Mouse (Mus musculus): ENCODE results near the gene Nat9. TPM values are rescaled to one million over a fixed set of nuclear protein-coding genes. Genes with fewer than 3 reads are reported as not detected.

The Nat9 gene
- polyA plus RNA-seq (2014; fragmentation: Nextera tagmentation; extraction: Ambion mirVana): 19.5 and 20.1 TPM in 2 replicates

GRCm38 (mm10) chr11:115187693-115188092 lies at the start of gene Nat9:
Gene Nat9 (minus strand): TSS chr11:115187859.
- H3K4me3 ChIP-seq (ENCODE audit: low read depth, low read length): peak within 1 kb of the TSS; percentile 58
- no peaks in the 10 kb centered on the region for H3K27me3 ChIP-seq (ENCODE audit: control insufficient read depth, insufficient read depth, low read length)
- H3K27ac ChIP-seq (ENCODE audit: low read depth, low read length): peak within 1 kb of the TSS; percentile 51; the same call in 1 of the 2 replicates
- no peaks in the 10 kb centered on the region for H3K36me3 ChIP-seq (ENCODE audit: control insufficient read depth, insufficient read depth, low read length)
- no peaks in the 10 kb centered on the region for H3K9me3 ChIP-seq (ENCODE audit: control insufficient read depth, low read length)
- H3K9ac ChIP-seq (ENCODE audit: low read depth, low read length): peak within 1 kb of the TSS; percentile 66
- ATAC-seq (ENCODE audit: low FRiP score) (no peak; the same call in 1 of the 2 replicates), DNase-seq (ENCODE audit: low spot score) (no peak)
- peaks cover 5% of the 10 kb centered on the region for H3K4me1 ChIP-seq (replicated peaks; ENCODE audit: control insufficient read depth, insufficient read depth, low read length)
- H3K4me2 ChIP-seq (replicated peaks; ENCODE audit: low read depth, low read length): peak within 1 kb of the TSS; percentile 80
- 12% methylated on average over 12 of the region's 12 CpGs for WGBS

DNA sequence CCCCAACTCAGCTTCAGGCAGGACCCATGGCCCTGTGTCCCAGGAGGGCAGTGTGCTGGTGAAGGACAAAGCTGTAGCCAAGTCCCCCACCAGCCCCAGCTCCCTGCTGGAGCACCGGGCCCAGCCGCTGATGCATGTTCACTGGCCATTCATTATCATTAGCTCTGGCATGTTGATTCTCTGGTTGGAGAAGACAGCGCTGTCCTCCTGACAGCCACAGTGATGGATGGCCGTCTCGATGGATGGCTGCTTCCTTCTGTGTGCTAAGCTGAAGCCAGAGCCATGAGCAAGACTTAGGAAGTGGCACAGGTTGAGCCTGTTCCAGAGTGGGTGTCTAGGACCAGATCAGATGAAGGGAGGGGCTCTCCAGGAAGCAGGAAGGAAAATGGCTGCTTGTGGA lies 48.9 kb upstream of the Nat9 start:
- no peak for DNase-seq (ENCODE audit: low spot score)
- peak; percentile 61 for ATAC-seq (ENCODE audit: low FRiP score)
- H3K4me3 ChIP-seq (ENCODE audit: low read depth, low read length): no peak overlapping the region
- no peaks in the 10 kb centered on the region for H3K36me3 ChIP-seq (ENCODE audit: control insufficient read depth, insufficient read depth, low read length)
- WGBS: 30% methylated on average over 5 of the region's 5 CpGs
- peak overlapping the region; percentile 47 for H3K27ac ChIP-seq (ENCODE audit: low read depth, low read length)
- H3K4me1 ChIP-seq (replicated peaks; ENCODE audit: control insufficient read depth, insufficient read depth, low read length): peaks cover 29% of the 10 kb centered on the region
- H3K9ac ChIP-seq (ENCODE audit: low read depth, low read length): no peak overlapping the region
- no peak overlapping the region for H3K4me2 ChIP-seq (replicated peaks; ENCODE audit: low read depth, low read length)
- H3K9me3 ChIP-seq (ENCODE audit: control insufficient read depth, low read length): no peaks in the 10 kb centered on the region
- H3K27me3 ChIP-seq (ENCODE audit: control insufficient read depth, insufficient read depth, low read length): no peaks in the 10 kb centered on the region

GRCm38 (mm10) chr11:115234320-115235044 lies 46.8 kb upstream of the Nat9 start:
- no peak for DNase-seq (ENCODE audit: low spot score)
- Histone ChIP-seq H3K4me1 (replicated peaks; ENCODE audit: control insufficient read depth, insufficient read depth, low read length) (peaks cover 27% of the 10 kb centered on the region), H3K9me3 (ENCODE audit: control insufficient read depth, low read length) (no peaks in the 10 kb centered on the region)

GRCm38 (mm10) chr11:115233526-115234290 lies 46.0 kb upstream of the Nat9 start:
- H3K9me3 ChIP-seq (ENCODE audit: control insufficient read depth, low read length): no peaks in the 10 kb centered on the region
- no peak overlapping the region for H3K4me2 ChIP-seq (replicated peaks; ENCODE audit: low read depth, low read length)
- DNase-seq (ENCODE audit: low spot score) (peak; percentile 57), ATAC-seq (ENCODE audit: low FRiP score) (peak; percentile 61)
- H3K27me3 ChIP-seq (ENCODE audit: control insufficient read depth, insufficient read depth, low read length): no peaks in the 10 kb centered on the region
- no peak overlapping the region for H3K9ac ChIP-seq (ENCODE audit: low read depth, low read length)
- 35% methylated on average over 20 of the region's 20 CpGs for WGBS
- no peaks in the 10 kb centered on the region for H3K36me3 ChIP-seq (ENCODE audit: control insufficient read depth, insufficient read depth, low read length)
- peak overlapping the region; percentile 12 for H3K27ac ChIP-seq (ENCODE audit: low read depth, low read length)
- H3K4me1 ChIP-seq (replicated peaks; ENCODE audit: control insufficient read depth, insufficient read depth, low read length): peaks cover 27% of the 10 kb centered on the region
- H3K4me3 ChIP-seq (ENCODE audit: low read depth, low read length): no peak overlapping the region

More at GRCm38 (mm10) chr11:115234320-115235044, 46.8 kb upstream of the Nat9 start:
- H3K36me3 ChIP-seq (ENCODE audit: control insufficient read depth, insufficient read depth, low read length): no peaks in the 10 kb centered on the region
- whole genome bisulfite sequencing: 71% methylated on average over 15 of the region's 15 CpGs
- ATAC-seq (ENCODE audit: low FRiP score): peak; percentile 3; the same call in 1 of the 2 replicates
- H3K9ac ChIP-seq (ENCODE audit: low read depth, low read length): no peak overlapping the region
- no peaks in the 10 kb centered on the region for H3K27me3 ChIP-seq (ENCODE audit: control insufficient read depth, insufficient read depth, low read length)
- H3K4me3 ChIP-seq (ENCODE audit: low read depth, low read length): no peak overlapping the region
- peak overlapping the region; percentile 12; the same call in 1 of the 2 replicates for H3K27ac ChIP-seq (ENCODE audit: low read depth, low read length)
- peak overlapping the region; percentile 11; the same call in 1 of the 2 replicates for H3K4me2 ChIP-seq (replicated peaks; ENCODE audit: low read depth, low read length)

- Histone ChIP-seq H3K4me1 (replicated peaks; ENCODE audit: control insufficient read depth, insufficient read depth, low read length) (peaks cover 30% of the 10 kb centered on the region), H3K27me3 (ENCODE audit: control insufficient read depth, insufficient read depth, low read length) (no peaks in the 10 kb centered on the region), H3K4me2 (replicated peaks; ENCODE audit: low read depth, low read length) (no peak overlapping the region), H3K27ac (ENCODE audit: low read depth, low read length) (no peak overlapping the region), H3K9me3 (ENCODE audit: control insufficient read depth, low read length) (no peaks in the 10 kb centered on the region), H3K9ac (ENCODE audit: low read depth, low read length) (no peak overlapping the region), H3K36me3 (ENCODE audit: control insufficient read depth, insufficient read depth, low read length) (no peaks in the 10 kb centered on the region), H3K4me3 (ENCODE audit: low read depth, low read length) (no peak overlapping the region)
- DNase-seq (ENCODE audit: low spot score) (no peak), ATAC-seq (ENCODE audit: low FRiP score) (no peak)
- WGBS: 80% methylated on average over 5 of the region's 5 CpGs
These were observed 45.2 kb upstream of the Nat9 start for GRCm38 (mm10) chr11:115232889-115233288.

- no peak overlapping the region for H3K4me3 ChIP-seq (ENCODE audit: low read depth, low read length)
- H3K27ac ChIP-seq (ENCODE audit: low read depth, low read length): no peak overlapping the region
- no peak for DNase-seq (ENCODE audit: low spot score)
- H3K36me3 ChIP-seq (ENCODE audit: control insufficient read depth, insufficient read depth, low read length): no peaks in the 10 kb centered on the region
- H3K9me3 ChIP-seq (ENCODE audit: control insufficient read depth, low read length): no peaks in the 10 kb centered on the region
- no peak overlapping the region for H3K4me2 ChIP-seq (replicated peaks; ENCODE audit: low read depth, low read length)
- WGBS: 36% methylated on average over 9 of the region's 9 CpGs
- H3K4me1 ChIP-seq (replicated peaks; ENCODE audit: control insufficient read depth, insufficient read depth, low read length): peaks cover 38% of the 10 kb centered on the region
- H3K9ac ChIP-seq (ENCODE audit: low read depth, low read length): no peak overlapping the region; the same call in 1 of the 2 replicates
- no peak for ATAC-seq (ENCODE audit: low FRiP score)
- H3K27me3 ChIP-seq (ENCODE audit: control insufficient read depth, insufficient read depth, low read length): no peaks in the 10 kb centered on the region
These were observed 44.3 kb upstream of the Nat9 start for GRCm38 (mm10) chr11:115231924-115232323.

GRCm38 (mm10) chr11:115231168-115231915 lies 43.7 kb upstream of the Nat9 start:
- Histone ChIP-seq H3K27me3 (ENCODE audit: control insufficient read depth, insufficient read depth, low read length) (no peaks in the 10 kb centered on the region), H3K9ac (ENCODE audit: low read depth, low read length) (no peak overlapping the region; the same call in 1 of the 2 replicates), H3K9me3 (ENCODE audit: control insufficient read depth, low read length) (no peaks in the 10 kb centered on the region), H3K27ac (ENCODE audit: low read depth, low read length) (no peak overlapping the region), H3K4me3 (ENCODE audit: low read depth, low read length) (no peak overlapping the region), H3K4me1 (replicated peaks; ENCODE audit: control insufficient read depth, insufficient read depth, low read length) (peaks cover 40% of the 10 kb centered on the region), H3K4me2 (replicated peaks; ENCODE audit: low read depth, low read length) (no peak overlapping the region), H3K36me3 (ENCODE audit: control insufficient read depth, insufficient read depth, low read length) (no peaks in the 10 kb centered on the region)
- 53% methylated on average over 14 of the region's 14 CpGs for WGBS
- DNase-seq (ENCODE audit: low spot score) (no peak), ATAC-seq (ENCODE audit: low FRiP score) (no peak)

Data from hindbrain, embryonic 11.5 days (tissue).